Mouse (Mus musculus): ENCODE data around the gene Mfap5. TPM values are rescaled to one million over a fixed set of nuclear protein-coding genes. Genes with fewer than 3 reads are reported as not detected.
A peak's percentile ranks its signal among the peaks of the same experiment; 100 is the strongest.
"Not testable (repeated sequence)": the region's sequence is repeated elsewhere in the genome, so short reads cannot be mapped to it uniquely, and the experiment has no call there.

The Mfap5 gene
- total RNA-seq, 2 experiments from 2014 or later, result 82.5 to 86.0 TPM

GRCm38 (mm10) chr6:122508494-122508893 is 2.8 kb downstream of the Mfap5 start:
- DNase-seq, result peak; percentile 79
- intact Hi-C loops (cut with DNase I), result no loop called here

- intact Hi-C loops (cut with DNase I), result no loop called here
- DNase-seq, result peak in 1 of 2 experiments; percentile 30
Observed at GRCm38 (mm10) chr6:122512914-122513878, 7.6 kb downstream of the Mfap5 start.

- intact Hi-C loops (cut with DNase I), result no loop called here
- DNase-seq, result no peak
Observed at GRCm38 (mm10) chr6:122514312-122514711, 8.7 kb downstream of the Mfap5 start.

GRCm38 (mm10) chr6:122515762-122516161 is 10.1 kb downstream of the Mfap5 start:
- intact Hi-C loops (cut with DNase I), result loop anchor here (5.0 kb wide), 1 partner anchor 113 kb away; no protein-coding TSS in a partner anchor
- DNase-seq, result not testable (repeated sequence)

- peak; percentile 35 to 46 for DNase-seq
- intact Hi-C loops (cut with DNase I), result loop anchor here (2.0 to 5.0 kb wide), 2 partner anchors 21 to 115 kb away; no protein-coding TSS in a partner anchor
Observed at GRCm38 (mm10) chr6:122517668-122518067, 12.0 kb downstream of the Mfap5 start.

DNA sequence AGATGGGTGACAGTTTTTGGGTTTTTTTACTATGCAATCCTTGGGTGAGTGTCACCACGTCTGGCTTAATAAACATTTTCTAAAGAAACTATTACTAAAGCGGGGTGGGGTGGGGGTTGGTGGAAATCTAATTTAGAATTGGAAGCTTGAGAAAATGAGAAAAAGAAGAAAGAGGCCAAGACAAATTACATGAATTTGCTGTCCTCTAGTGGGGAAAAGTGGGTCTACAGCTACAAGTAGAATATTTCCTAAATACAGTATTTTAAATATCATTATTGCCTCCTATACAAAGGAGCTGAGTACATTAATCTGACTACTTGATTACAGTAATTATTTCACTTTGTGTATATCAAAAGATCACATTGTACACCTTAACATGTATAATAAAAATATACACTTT is 13.7 kb downstream of the Mfap5 start:
- intact Hi-C loops (cut with DNase I), result loop anchor here (2.0 to 5.0 kb wide), 2 partner anchors 23 to 117 kb away; no protein-coding TSS in a partner anchor
- peak in 1 of 2 experiments; percentile 26 for DNase-seq

- DNase-seq, result no peak
- intact Hi-C loops (cut with DNase I), result no loop called here
Observed at GRCm38 (mm10) chr6:122522595-122522994, 16.9 kb downstream of the Mfap5 start.

DNA sequence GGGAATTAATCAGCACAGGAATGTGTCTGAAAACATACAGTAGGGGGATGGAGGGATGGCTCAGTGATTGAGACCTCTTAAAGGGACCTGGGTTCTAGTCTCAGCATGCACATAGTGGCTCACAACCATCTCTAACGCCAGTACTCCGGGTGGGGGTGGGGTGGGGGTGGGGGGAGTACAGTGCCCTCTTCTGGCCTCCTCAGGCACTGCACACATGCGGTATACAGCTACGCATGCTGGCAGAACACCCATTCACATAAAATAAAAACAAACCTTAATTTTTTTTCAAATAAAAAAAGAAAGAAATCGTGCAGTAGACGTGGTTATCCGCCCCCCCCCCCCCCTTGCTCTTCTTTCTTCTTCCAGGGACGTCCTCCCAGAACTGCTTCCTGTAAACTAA is 17.6 kb downstream of the Mfap5 start:
- DNase-seq, result no peak
- intact Hi-C loops (cut with DNase I), result no loop called here

GRCm38 (mm10) chr6:122527596-122527995 is 22.0 kb downstream of the Mfap5 start:
- no peak for DNase-seq
- intact Hi-C loops (cut with DNase I), result no loop called here

DNA sequence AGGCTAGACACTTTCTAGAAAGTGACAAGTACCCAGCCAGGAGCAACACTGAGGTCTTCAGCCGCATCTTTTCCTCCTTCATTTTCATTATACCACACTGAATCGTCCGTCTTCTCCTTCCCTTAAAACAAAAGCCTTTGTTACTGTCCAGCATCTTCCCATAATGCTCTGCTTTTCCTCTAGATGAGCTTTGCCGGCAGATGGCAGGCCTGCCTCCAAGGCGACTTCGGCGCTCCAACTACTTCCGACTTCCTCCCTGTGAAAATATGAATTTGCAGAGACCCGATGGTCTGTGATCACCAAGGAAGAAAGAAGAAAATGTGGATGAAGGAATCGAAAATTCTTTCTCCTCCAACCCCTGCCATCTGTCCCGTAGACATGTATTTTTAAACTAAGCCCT is 22.5 kb downstream of the Mfap5 start:
- intact Hi-C loops (cut with DNase I), result no loop called here
- no peak for DNase-seq

- no peak for DNase-seq
- intact Hi-C loops (cut with DNase I), result no loop called here
Observed at GRCm38 (mm10) chr6:122531466-122532174, 26.0 kb downstream of the Mfap5 start.

DNA sequence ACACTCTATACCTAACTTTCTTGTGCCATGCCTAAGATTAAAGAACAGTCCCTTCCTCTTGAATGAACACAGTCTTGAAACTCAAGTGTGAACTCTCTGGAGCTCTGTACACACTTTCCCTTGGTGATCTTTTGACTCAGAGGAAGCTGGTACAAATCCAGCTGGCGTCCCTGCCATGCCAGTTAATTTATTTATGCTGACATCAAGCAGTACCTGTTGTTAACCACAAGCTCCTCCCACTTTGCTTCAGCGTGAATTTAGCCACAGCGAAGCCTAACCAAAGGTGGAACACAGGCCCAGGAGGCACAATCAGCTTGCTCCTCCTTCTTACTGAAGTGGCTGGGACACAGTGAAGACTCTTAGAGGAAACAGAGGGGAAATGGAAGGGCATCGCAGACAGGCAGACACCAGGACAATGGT is 27.2 kb downstream of the Mfap5 start:
- peak in 1 of 2 experiments; percentile 5 for DNase-seq
- intact Hi-C loops (cut with DNase I), result no loop called here

DNA sequence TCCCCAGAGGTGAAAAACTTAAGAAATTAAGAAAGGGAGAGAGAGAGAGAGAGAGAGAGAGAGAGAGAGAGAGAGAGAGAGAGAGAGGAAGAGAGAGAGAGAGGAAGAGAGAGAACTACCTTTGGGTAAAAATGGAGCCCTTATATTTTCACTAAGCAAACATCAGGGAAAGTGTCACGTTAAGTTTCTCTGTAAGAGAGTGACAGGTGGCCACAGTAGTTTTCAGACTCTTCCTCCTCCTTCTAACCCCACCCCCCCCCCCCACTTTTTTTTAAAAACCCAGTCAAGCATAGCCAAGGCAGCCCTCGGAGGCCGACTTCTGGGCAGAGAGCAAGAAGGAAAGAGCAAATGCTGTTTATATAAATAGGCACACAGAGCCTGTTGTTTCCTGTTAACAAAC is 28.4 kb downstream of the Mfap5 start:
- intact Hi-C loops (cut with DNase I), result no loop called here
- no peak for DNase-seq

GRCm38 (mm10) chr6:122539564-122539963 is 33.9 kb downstream of the Mfap5 start:
- intact Hi-C loops (cut with DNase I), result no loop called here

GRCm38 (mm10) chr6:122542459-122542858 is 36.8 kb downstream of the Mfap5 start:
- DNase-seq; intact Hi-C loops (cut with DNase I): not testable (repeated sequence)

More at GRCm38 (mm10) chr6:122539564-122539963, 33.9 kb downstream of the Mfap5 start:
- no peak for DNase-seq

GRCm38 (mm10) chr6:122543574-122543973 is 37.9 kb downstream of the Mfap5 start:
- no peak for DNase-seq
- intact Hi-C loops (cut with DNase I), result no loop called here

GRCm38 (mm10) chr6:122544672-122545071 is 39.0 kb downstream of the Mfap5 start:
- intact Hi-C loops (cut with DNase I), result no loop called here
- DNase-seq, result no peak

DNA sequence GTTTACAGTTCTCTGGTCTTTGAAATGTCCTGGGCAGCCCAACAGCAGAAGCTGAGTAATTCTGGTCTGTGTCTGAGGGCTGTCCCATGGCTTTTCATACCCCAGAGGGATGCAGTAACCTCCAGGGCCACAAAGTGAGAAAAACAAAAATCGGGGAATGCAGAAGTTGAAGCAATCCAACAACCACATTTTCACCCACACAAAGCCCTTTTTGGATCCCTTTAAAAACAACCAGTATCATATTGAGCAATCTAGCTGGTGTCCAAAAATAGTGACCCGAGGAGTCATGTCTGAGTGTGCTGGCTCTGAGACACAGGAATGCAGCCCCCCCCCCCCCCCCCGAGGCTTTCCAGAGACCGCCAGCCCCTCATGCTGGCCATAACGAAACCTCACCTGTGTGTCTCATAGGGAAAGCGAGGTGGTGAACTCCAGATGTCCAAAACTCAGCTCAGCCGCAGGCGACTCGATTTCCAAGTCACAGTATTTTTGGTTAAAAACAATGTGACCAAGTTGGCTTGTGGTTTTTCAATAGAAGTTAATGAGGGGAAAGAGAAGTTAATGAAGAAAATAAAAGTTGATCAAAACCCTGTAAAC is 39.7 kb downstream of the Mfap5 start:
- intact Hi-C loops (cut with DNase I), result no loop called here

DNA sequence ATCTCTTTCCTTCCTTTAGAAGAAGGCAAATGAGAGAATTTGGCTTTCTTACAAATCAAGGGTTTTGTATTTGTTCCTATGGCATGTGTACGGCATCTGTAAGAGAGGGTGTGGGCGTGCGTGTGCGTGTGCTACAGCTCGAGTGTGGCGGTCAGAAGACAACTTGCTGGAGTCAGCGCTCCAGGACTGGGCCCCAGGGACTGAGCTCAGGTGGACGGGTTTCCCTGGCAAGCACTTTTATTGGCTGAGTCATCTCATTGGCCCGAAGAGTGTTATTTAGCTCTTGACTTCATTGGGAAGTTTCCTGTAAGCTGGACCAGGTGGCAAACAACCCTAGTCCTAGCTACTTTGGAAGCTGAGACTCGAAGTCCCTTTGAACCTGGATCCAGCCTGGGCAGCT is 40.3 kb downstream of the Mfap5 start:
- no peak for DNase-seq
- intact Hi-C loops (cut with DNase I), result no loop called here

More for the DNA sequence above, 39.7 kb downstream of the Mfap5 start:
- no peak for DNase-seq

DNA sequence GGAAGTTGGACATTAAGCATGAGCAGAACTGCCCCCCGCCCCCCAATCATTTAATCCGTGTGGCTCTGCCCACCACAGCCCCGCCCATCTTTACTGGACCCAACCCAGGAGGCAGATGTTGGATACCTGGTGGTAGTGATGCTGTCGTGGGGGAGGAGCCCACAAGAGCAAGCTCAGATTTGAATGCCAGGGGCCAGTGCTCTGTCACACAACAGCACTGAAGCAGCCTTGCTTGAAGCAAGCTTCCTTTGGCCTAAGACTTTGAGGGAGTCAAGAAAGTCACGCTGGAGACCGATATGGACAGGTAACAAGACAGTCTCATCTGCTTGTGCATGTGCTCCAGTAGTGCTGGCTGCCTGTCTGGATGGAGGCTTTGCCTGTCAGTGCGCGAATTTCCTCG is 48.0 kb downstream of the Mfap5 start, which contains the start of gene Aicda:
Aicda (plus strand) TSS at position 196 of the 400 bp plus-strand sequence.
- intact Hi-C loops (cut with DNase I), result no loop called here
- DNase-seq, result no peak

GRCm38 (mm10) chr6:122554102-122554501 is 48.5 kb downstream of the Mfap5 start:
- no peak for DNase-seq

More at GRCm38 (mm10) chr6:122554102-122554501, 48.5 kb downstream of the Mfap5 start:
- intact Hi-C loops (cut with DNase I), result no loop called here
